Mouse (Mus musculus) mouse embryonic stem cell (cell line): ENCODE measurements around the gene Arhgap31.

ENCODE experiments used
- in situ Hi-C, 2 experiments: fragments of 300-500 bp; cut with MboI; formaldehyde crosslinking; loops; 1 replicate in 1 of 2; 3 replicates in 1 of 2; pipeline ENCODE4 v1.14.3; 2019 to 2020; ENCODE audit warnings: low sequenced_read_pairs in 2 of 2, low pct_unique_long_range_greater_than_20kb in 1 of 2, mixed read lengths in 1 of 2; ENCODE audit not compliant: unreplicated experiment in 1 of 2

Gene Arhgap31

DNA sequence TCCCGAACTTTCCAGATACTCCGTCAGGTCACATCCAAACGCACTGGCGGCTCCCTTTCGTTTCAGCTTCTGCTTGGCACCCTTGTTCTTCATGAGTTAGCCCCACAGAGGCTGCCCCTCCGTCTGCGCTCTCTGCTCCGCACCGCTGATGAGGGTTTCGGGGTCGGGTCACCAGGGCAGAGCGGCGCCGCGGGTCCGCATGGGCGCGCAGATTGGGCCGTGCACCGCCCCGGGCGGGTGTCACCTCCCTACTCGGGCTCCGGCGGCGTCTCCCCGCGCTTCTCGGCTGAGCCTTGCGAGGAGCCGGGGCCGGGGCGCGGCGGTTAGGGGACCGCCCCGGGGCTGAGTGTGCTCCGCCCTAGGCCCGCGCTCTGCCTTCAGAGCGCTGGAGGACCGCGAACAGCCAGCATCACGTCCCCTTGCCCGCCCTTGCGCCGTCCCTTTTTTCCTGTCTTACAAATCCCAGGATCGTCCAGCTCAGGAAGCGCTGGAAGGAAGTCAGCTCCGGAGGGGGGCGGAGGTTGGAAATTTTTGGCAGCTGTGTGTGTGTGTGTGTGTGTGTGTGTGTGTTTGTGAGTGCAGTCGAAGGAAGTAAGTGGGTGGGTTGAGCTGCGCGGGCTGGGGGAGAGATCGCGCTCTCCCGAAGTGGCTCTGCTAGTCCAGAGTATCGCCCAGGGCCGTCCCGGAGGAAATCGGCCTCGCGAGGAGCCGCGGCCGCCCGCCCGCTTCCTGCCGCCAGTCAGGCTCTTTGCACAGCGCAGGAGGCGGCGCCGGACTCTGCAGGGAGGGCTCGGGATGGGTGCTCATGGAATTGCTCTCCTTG is at the start of gene Arhgap31:
Arhgap31 (minus strand) TSS at position 694 of the 823 bp plus-strand sequence.
- in situ Hi-C loops: no loop called here

GRCm38 (mm10) chr16:38762401-38762800 is 49.3 kb upstream of the Arhgap31 start:
- in situ Hi-C loops: no loop called here

DNA sequence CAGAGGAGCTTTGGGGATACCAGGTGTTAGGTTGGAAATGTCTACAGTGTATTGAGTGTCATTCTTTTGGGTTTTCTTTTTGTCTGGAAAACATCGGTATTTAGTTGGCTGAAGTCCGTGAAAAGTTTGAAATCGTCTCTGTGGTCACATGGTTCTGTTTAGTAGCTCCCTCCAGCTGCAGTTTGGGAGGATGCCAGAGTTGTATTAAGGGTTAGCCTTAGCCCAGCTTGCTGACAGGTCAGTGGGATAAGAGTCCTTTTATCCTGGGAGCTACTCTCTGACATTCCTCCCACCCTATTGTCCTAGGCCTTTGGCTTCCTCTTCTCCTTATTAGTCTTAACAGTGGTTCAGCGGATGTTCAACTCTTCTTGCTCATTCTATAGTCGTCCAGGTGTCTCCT is 48.9 kb upstream of the Arhgap31 start:
- in situ Hi-C loops: no loop called here

GRCm38 (mm10) chr16:38760834-38761375 is 47.8 kb upstream of the Arhgap31 start:
- in situ Hi-C loops: no loop called here

DNA sequence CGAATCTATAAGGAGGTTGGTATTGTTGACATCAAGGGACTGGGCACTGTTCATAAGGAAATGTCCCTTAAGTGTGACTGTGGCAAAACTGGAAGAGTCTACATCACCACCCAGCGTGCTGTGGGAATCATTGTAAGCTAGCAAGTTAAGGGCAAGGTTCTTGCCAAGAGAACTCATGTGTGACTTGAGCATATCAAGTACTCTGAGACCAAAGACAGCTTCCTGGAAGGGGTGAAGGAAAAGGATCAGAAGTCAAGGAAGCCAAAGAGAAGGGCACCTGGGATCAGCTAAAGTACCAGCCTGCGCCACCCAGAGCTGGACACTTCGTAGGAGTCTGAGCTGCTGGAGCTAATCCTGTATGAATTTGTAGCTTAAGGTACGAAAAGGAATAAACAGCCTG is 47.2 kb upstream of the Arhgap31 start:
- in situ Hi-C loops: no loop called here

DNA sequence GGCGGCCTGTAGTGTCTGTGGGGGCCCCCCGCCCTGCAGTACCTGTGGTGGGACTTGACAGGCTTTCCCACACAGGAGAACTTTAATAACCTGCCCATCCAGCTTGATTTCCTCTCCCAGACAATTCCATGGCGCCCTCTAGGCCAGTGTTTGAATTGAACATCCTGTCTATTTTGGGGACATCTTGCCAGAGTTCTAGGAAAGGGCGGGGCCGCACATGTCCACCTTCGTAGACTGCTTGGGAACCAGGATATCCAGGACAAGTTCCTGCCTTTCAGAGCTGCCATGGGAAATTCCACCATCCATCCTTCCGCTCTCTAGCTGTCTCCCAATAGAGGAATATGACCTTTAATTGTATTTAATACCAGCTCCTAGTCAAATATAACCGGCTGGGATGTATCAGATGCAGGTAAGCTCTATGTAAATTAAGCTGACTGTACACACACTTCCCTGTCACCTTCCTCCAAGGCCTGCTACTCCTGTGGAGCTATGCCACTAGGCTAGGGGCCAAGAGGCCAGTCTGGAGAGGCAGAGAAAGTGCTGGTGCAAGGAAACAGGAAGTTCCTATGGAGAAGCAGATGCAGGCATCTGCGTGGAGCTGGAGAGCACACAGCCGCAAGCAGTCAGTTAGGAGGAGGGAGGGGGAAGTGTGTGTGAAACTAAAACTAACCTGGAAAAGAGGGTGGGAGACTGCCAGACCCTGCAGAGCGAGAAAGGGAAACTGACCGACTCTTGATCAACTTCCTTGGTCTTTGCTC is 45.2 kb upstream of the Arhgap31 start:
- in situ Hi-C loops: no loop called here

DNA sequence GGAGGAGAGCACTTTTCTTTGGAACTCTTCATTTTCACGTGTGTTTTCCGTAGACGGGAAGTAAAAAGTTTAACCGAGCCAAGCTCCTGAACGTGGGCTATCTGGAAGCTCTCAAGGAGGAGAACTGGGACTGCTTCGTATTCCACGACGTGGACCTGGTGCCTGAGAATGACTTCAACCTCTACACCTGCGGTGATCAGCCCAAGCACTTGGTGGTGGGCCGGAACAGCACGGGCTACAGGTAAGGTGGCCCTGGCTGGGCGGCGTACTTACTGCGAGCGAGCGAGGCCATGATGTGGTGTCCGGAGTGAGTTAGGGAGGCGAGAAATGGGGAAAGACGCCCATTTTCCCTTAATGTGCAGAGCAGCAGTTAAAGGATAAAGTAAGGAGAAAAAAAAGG is 44.6 kb upstream of the Arhgap31 start:
- in situ Hi-C loops: no loop called here

DNA sequence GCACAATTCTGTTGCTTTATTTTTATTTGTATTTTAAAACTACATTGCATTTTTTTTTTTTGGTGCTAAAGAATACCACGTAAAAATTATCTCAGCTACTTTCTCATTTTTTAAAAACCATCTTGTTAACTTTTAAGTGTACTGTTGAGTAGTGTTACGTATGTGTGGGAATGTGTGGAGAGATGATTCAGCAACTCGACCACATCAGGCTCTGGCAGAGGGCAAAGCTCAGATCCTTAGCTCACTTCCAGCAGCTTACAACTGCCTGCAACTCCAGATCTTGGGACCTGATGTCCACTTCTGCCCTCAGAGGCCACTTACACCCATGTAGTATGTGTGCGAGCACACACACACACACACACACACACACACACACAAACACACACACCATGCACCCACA is 43.5 kb upstream of the Arhgap31 start:
- in situ Hi-C loops: no loop called here

- in situ Hi-C loops: no loop called here
Measured at GRCm38 (mm10) chr16:38756177-38756503, 43.1 kb upstream of the Arhgap31 start.

DNA sequence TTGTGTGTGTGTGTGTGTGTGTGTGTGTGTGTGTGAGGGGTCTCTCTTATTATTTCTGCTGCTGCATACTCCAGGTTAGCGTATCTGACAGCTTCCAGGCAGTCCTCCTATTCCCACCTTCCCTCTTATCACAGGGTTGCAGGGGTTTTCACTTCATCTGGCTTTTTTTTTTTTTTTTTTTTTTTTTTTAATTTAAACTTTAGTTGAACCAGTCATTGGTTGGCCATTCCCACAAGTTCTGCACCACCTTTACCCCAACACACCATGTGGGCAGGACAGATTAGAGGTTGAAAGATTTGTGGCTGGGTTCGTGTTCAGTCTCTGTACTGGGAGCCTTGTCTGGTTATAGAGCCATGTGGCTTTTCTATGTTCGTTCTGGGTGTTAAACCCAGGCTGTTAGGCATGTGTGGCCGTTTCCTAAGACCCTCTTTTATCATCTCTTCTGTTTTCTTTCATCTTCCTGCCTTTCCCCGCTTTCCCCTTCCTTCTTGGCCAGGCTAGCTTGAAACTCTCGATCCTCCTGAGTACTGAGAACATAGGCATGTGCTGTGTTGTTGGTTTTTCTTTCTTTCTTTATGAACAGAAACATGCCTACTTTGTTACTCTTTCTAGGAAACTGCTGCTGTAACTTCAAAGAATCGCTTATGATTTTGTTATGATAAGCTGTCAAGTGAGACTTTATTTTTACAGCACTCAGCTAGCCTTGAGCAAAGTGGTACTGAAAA is 42.5 kb upstream of the Arhgap31 start:
- in situ Hi-C loops: no loop called here

DNA sequence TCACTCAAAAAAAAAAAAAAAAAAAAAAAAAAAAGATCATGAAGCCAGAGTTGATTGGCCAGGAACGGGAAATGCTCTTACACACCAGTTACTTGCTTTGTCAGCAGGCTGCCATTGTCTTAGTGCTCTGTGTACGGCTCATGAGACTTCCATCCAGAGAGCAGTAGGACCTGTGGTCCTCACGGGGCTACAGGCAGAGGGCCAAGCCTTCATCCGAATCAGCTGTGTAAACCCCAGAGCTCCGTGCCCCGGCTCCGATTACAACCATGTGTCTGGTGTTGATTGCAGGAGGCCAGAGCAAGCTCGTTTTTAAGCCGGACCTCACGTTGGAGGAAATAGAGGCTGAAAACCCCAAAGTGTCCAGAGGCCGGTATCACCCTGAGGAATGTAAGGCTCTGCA is 40.6 kb upstream of the Arhgap31 start:
- in situ Hi-C loops: no loop called here

DNA sequence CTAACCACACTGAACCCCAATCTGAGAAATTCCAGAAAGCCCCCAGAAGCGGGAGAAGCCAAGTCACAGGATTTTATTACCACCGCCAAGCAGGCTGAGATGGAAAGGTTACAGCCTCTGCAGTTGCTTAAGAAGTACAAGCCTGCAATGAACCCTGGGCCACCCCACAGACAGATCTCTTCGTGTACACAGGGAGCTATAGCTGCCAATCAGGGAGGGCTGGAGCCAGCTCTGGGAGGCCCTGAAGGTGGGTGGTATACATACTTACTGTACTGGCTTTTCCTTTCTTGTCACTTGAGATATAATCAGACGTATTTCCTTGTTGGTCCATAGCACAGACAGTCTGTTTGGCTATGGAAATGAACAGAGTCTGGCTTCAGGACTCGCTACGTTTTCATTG is 37.7 kb upstream of the Arhgap31 start:
- in situ Hi-C loops: no loop called here

GRCm38 (mm10) chr16:38743941-38744673 is 31.0 kb upstream of the Arhgap31 start:
- in situ Hi-C loops: no loop called here

DNA sequence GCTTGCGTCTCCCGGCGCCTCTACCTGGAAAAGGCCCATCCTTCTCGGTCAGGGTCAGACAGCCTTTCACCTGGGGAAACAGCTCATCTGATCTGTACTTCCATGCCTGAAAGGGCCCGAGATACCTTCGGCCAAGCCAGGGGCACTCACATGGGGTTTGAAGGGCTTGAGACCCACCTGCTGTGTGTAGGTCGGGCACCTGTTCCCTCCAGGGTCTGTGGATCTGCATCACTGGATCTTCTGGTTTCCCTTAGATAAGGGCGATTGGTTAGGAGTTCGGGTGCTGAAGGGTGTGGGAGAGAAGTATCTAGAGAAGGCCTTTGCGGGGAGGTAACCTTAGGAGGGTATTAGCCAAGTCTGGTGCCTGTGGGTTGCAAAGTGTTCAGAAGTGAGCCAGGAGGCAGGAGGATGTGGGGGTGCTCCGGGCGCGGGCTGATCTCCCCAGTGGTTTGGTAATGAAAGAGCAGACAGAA is 29.6 kb upstream of the Arhgap31 start:
- in situ Hi-C loops: no loop called here

DNA sequence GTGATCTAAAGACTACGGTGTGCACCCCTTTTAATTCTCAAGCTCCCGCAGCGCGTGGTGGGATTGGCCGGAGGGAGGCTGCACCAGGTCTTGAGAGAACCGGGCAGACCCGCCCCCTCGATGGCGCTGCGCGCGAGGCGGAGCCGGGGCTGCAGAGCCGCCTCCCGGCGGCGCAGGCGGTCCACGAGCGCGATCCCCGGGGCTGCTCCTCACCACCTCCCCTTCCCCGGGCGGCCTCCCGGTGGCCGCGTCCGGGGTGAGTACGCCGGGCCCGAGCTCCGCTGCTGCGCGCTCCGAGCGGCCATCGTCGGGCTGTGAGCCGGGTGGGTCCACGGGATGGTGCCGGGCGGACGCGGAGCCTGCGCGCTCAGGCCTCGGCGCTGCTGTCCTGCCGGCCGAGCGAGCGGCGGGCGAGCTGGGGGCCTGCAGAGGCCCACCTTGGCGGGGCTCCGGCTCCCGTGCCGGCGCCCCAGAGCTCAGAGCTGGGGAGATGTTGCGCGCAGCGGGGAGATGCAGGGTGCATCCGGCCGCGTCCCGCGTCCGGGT is 29.1 kb upstream of the Arhgap31 start, which contains the start of gene B4galt4:
B4galt4 (plus strand) TSS at position 152 of the 546 bp plus-strand sequence.
- in situ Hi-C loops: no loop called here

- in situ Hi-C loops: no loop called here
Measured at GRCm38 (mm10) chr16:38741204-38741903, 28.3 kb upstream of the Arhgap31 start.

- in situ Hi-C loops: no loop called here
Measured at GRCm38 (mm10) chr16:38730921-38731320, 17.8 kb upstream of the Arhgap31 start.
